Mouse (Mus musculus) MEL (cell line): ENCODE results near the gene Mov10. TPM values are rescaled to one million over a fixed set of nuclear protein-coding genes. Genes with fewer than 3 reads are reported as not detected.

Source experiments
- DNase-seq: peaks from one replicate; pipeline ENCODE4 v3.0.0; 2011; ENCODE audit warnings: low read depth, low spot score
- H3K27ac ChIP-seq: 2 replicates; pipeline ENCODE4 v1.5.1; 2012; ENCODE audit warnings: low read depth, mild to moderate bottlenecking, control low read depth, low read length, moderate library complexity; ENCODE audit not compliant: control insufficient read depth
- H3K27me3 ChIP-seq, 2 experiments: fragments of 150-350 bp in 1 of 2; sonication (generic) in 1 of 2; 2 replicates each; pipeline ENCODE4 v1.6.1; 2012; ENCODE audit warnings: low read length in 2 of 2, mild to moderate bottlenecking in 2 of 2, improper control_type of control experiment in 1 of 2, moderate library complexity in 1 of 2; ENCODE audit not compliant: insufficient read depth in 2 of 2, control insufficient read depth in 1 of 2
- H3K36me3 ChIP-seq, 2 experiments: 2 replicates each; pipeline ENCODE4 v1.6.1; 2012 to 2014; ENCODE audit warnings: low read length in 2 of 2, improper control_type of control experiment in 1 of 2, inconsistent platforms in 1 of 2, mild to moderate bottlenecking in 1 of 2; ENCODE audit not compliant: insufficient read depth in 2 of 2, control insufficient read depth in 1 of 2
- H3K4me1 ChIP-seq, 2 experiments: fragments of 150-350 bp in 1 of 2; sonication (generic) in 1 of 2; 2 replicates each; pipeline ENCODE4 v1.6.1; 2012; ENCODE audit warnings: low read length in 2 of 2, improper control_type of control experiment in 1 of 2, mild to moderate bottlenecking in 1 of 2; ENCODE audit not compliant: insufficient read depth in 2 of 2, control insufficient read depth in 1 of 2
- H3K4me3 ChIP-seq, 2 experiments: fragments of 150-350 bp in 1 of 2; sonication (generic) in 1 of 2; 2 replicates each; pipeline ENCODE4 v1.5.1; 2012; ENCODE audit warnings: low read depth in 2 of 2, low read length in 2 of 2, mild to moderate bottlenecking in 2 of 2, moderate library complexity in 2 of 2, control low read depth in 1 of 2, improper control_type of control experiment in 1 of 2; ENCODE audit not compliant: control insufficient read depth in 1 of 2, insufficient read depth in 1 of 2
- H3K79me2 ChIP-seq: 2 replicates; pipeline ENCODE4 v1.6.1; 2012; ENCODE audit warnings: mild to moderate bottlenecking, low read length, moderate library complexity; ENCODE audit not compliant: control insufficient read depth, poor library complexity, insufficient read depth
- H3K9ac ChIP-seq: 2 replicates; pipeline ENCODE4 v1.6.1; 2012; ENCODE audit warnings: low read depth, mild to moderate bottlenecking, control low read depth, low read length, moderate library complexity; ENCODE audit not compliant: control insufficient read depth, poor library complexity, severe bottlenecking
- H3K9me3 ChIP-seq: fragments of 150-350 bp; sonication (generic); replicated peaks from 2 replicates; pipeline ENCODE4 v1.6.1; 2012; ENCODE audit warnings: mild to moderate bottlenecking, low read length, improper control_type of control experiment, moderate library complexity; ENCODE audit not compliant: insufficient read depth
- BHLHE40 ChIP-seq: IDR thresholded peaks from 2 replicates; pipeline ENCODE4 v1.6.1; 2012; ENCODE audit warnings: low read depth, mild to moderate bottlenecking, inconsistent platforms, low read length, improper control_type of control experiment, borderline replicate concordance
- CHD1 ChIP-seq: IDR thresholded peaks from 2 replicates; pipeline ENCODE4 v1.6.1; 2012; ENCODE audit warnings: low read depth, mild to moderate bottlenecking, inconsistent platforms, low read length, improper control_type of control experiment
- CHD2 ChIP-seq: IDR thresholded peaks from 2 replicates; pipeline ENCODE4 v1.6.1; 2011; ENCODE audit warnings: low read length, improper control_type of control experiment
- CTCF ChIP-seq, 3 experiments: IDR thresholded peaks in 2 of 3; conservative IDR thresholded peaks in 1 of 3; 2 replicates each; pipeline ENCODE4 v1.5.1; 2011 to 2012; ENCODE audit warnings: low read length in 3 of 3, low read depth in 2 of 3, mild to moderate bottlenecking in 2 of 3, improper control_type of control experiment in 1 of 3, inconsistent platforms in 1 of 3, mixed read lengths in 1 of 3, moderate library complexity in 1 of 3; ENCODE audit not compliant: control insufficient read depth in 1 of 3, insufficient read depth in 1 of 3, poor library complexity in 1 of 3, severe bottlenecking in 1 of 3
- E2F4 ChIP-seq: IDR thresholded peaks from 2 replicates; pipeline ENCODE4 v1.6.1; 2011; ENCODE audit warnings: low read depth, low read length, improper control_type of control experiment, borderline replicate concordance
- ELF1 ChIP-seq: IDR thresholded peaks from 2 replicates; pipeline ENCODE4 v1.6.1; 2014; ENCODE audit warnings: low read depth, mild to moderate bottlenecking, inconsistent platforms, low read length, improper control_type of control experiment, moderate library complexity
- EP300 ChIP-seq, 2 experiments: IDR thresholded peaks; 2 replicates each; pipeline ENCODE4 v1.6.1; 2011; ENCODE audit warnings: improper control_type of control experiment in 2 of 2, low read length in 2 of 2, low read depth in 1 of 2, mild to moderate bottlenecking in 1 of 2
- ETS1 ChIP-seq: IDR thresholded peaks from 2 replicates; pipeline ENCODE4 v1.6.1; 2012; ENCODE audit warnings: low read depth, mild to moderate bottlenecking, inconsistent platforms, low read length, improper control_type of control experiment, moderate library complexity
- HCFC1 ChIP-seq: IDR thresholded peaks from 2 replicates; pipeline ENCODE4 v1.6.1; 2012; ENCODE audit warnings: low read depth, mild to moderate bottlenecking, inconsistent platforms, low read length, improper control_type of control experiment, moderate library complexity
- JUND ChIP-seq: IDR thresholded peaks from 2 replicates; pipeline ENCODE4 v1.6.1; 2011; ENCODE audit warnings: low read depth, mild to moderate bottlenecking, improper control_type of control experiment, low read length
- MEF2A ChIP-seq: IDR thresholded peaks from 2 replicates; pipeline ENCODE4 v1.6.1; 2014; ENCODE audit warnings: low read depth, mild to moderate bottlenecking, inconsistent platforms, low read length, improper control_type of control experiment; ENCODE audit not compliant: poor library complexity, insufficient replicate concordance, severe bottlenecking; ENCODE audit errors: extremely low read depth
- MYC ChIP-seq: IDR thresholded peaks from 2 replicates; pipeline ENCODE4 v1.6.1; 2011; ENCODE audit warnings: low read depth, mild to moderate bottlenecking, low read length, improper control_type of control experiment, moderate library complexity
- NRF1 ChIP-seq: IDR thresholded peaks from 2 replicates; pipeline ENCODE4 v1.6.1; 2014; ENCODE audit warnings: low read depth, mild to moderate bottlenecking, inconsistent platforms, low read length, improper control_type of control experiment, moderate library complexity; ENCODE audit not compliant: poor library complexity, insufficient read depth, severe bottlenecking
- POLR2AphosphoS2 ChIP-seq: IDR thresholded peaks from 2 replicates; pipeline ENCODE4 v1.6.1; 2011; ENCODE audit warnings: low read length, improper control_type of control experiment
- RCOR1 ChIP-seq: IDR thresholded peaks from 2 replicates; pipeline ENCODE4 v1.6.1; 2012; ENCODE audit warnings: low read depth, mild to moderate bottlenecking, inconsistent platforms, low read length, improper control_type of control experiment
- TAL1 ChIP-seq: IDR thresholded peaks from 2 replicates; pipeline ENCODE4 v1.6.1; 2012; ENCODE audit warnings: mild to moderate bottlenecking, inconsistent platforms, low read length, moderate library complexity, mixed read lengths
- TCF12 ChIP-seq: IDR thresholded peaks from 2 replicates; pipeline ENCODE4 v1.6.1; 2014; ENCODE audit warnings: low read depth, mild to moderate bottlenecking, inconsistent platforms, low read length, improper control_type of control experiment, moderate library complexity
- UBTF ChIP-seq: IDR thresholded peaks from 2 replicates; pipeline ENCODE4 v1.6.1; 2012; ENCODE audit warnings: low read depth, mild to moderate bottlenecking, inconsistent platforms, low read length, improper control_type of control experiment, moderate library complexity, borderline replicate concordance; ENCODE audit not compliant: insufficient read depth
- ZKSCAN1 ChIP-seq: IDR thresholded peaks from 2 replicates; pipeline ENCODE4 v1.6.1; 2012; ENCODE audit warnings: low read depth, mild to moderate bottlenecking, inconsistent platforms, low read length, improper control_type of control experiment, moderate library complexity
- ZMIZ1 ChIP-seq: IDR thresholded peaks from 2 replicates; pipeline ENCODE4 v1.6.1; 2012; ENCODE audit warnings: low read depth, mild to moderate bottlenecking, inconsistent platforms, low read length, improper control_type of control experiment, moderate library complexity
- ZNF384 ChIP-seq: IDR thresholded peaks from 2 replicates; pipeline ENCODE4 v1.6.1; 2012; ENCODE audit warnings: low read depth, mild to moderate bottlenecking, inconsistent platforms, low read length, improper control_type of control experiment
- polyA plus RNA-seq, 2 experiments: library from polyadenylated mRNA; stranded (reverse) in 1 of 2; unstranded in 1 of 2; fragments of >175 nt in 1 of 2; fragments of >200 nt in 1 of 2; gene quantifications; 2 replicates each; pipeline versions ENCODE4 v1.2.1 to v1.2.4; 2012; ENCODE audit warnings: low replicate concordance in 2 of 2, low read depth in 1 of 2; ENCODE audit not compliant: insufficient read length in 2 of 2, insufficient read depth in 1 of 2, missing spikeins in 1 of 2
- total RNA-seq: library from RNA; depleted of rRNA; stranded (reverse); fragments of 300-350 nt; gene quantifications from 2 replicates; pipeline ENCODE4 v1.2.3, GENCODE M21; 2012

The Mov10 gene
- total and polyA plus RNA-seq, 3 experiments = 7.1 to 32.5 TPM; not detected in 1

DNA sequence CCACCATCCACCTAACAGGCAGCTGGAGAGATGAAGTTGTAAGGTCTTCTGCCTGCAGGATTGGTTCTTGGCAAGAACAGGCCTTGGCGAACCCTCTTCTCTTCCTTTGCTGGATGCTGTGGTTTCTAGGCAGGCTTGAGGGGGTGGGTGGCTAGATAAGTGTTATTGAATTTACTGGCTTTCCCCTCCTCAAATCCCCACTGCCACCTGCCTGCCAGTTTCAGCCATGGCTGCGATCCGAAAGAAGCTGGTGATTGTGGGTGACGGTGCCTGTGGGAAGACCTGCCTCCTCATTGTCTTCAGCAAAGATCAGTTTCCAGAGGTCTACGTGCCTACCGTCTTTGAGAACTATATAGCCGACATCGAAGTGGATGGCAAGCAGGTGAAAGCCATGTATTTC lies 26.7 kb downstream of the Mov10 start:
- TF ChIP-seq ZKSCAN1 (no peak), BHLHE40 (no peak), CTCF (IDR thresholded peaks at IDR 0.05 in 2 of 3, conservative IDR thresholded peaks at IDR 0.05 in 1 of 3; ENCODE audit: control insufficient read depth in 1 of 3, insufficient read depth in 1 of 3, low read depth in 2 of 3, low read length in 3 of 3, poor library complexity in 1 of 3, severe bottlenecking in 1 of 3) (no peak), CHD1 (no peak), EP300 (IDR thresholded peaks at IDR 0.05; ENCODE audit: low read depth in 1 of 2, low read length in 2 of 2) (no peak), NRF1 (no peak), MEF2A (no peak), RCOR1 (no peak), TCF12 (no peak), ETS1 (no peak), TAL1 (no peak), POLR2AphosphoS2 (no peak), ZMIZ1 (no peak), ELF1 (no peak), JUND (no peak), CHD2 (no peak), UBTF (no peak), ZNF384 (no peak), HCFC1 (no peak), E2F4 (no peak)
- no peak overlapping the region for H3K27ac ChIP-seq
- H3K27me3 ChIP-seq = no peaks in the 10 kb centered on the region
- DNase-seq = no peak
- no peaks in the 10 kb centered on the region for H3K9me3 ChIP-seq
- no peak overlapping the region for H3K9ac ChIP-seq
- H3K4me3 ChIP-seq = no peak overlapping the region
- no peaks in the 10 kb centered on the region for H3K79me2 ChIP-seq
- H3K4me1 ChIP-seq = peaks cover 12 to 14% of the 10 kb centered on the region in 2 experiments
- peaks cover 0 to 20% of the 10 kb centered on the region in 2 experiments; a peak in 3 of 4 replicates for H3K36me3 ChIP-seq

GRCm38 (mm10) chr3:104791017-104791416 lies 27.3 kb downstream of the Mov10 start:
- Histone ChIP-seq H3K36me3 (peaks cover 0 to 20% of the 10 kb centered on the region in 2 experiments; a peak in 3 of 4 replicates), H3K27ac (no peak overlapping the region), H3K4me1 (peaks cover 12 to 14% of the 10 kb centered on the region in 2 experiments), H3K4me3 (no peak overlapping the region), H3K9ac (no peak overlapping the region), H3K27me3 (no peaks in the 10 kb centered on the region), H3K9me3 (no peaks in the 10 kb centered on the region), H3K79me2 (no peaks in the 10 kb centered on the region)
- TF ChIP-seq CHD1 = no peak
- no peak for TF ChIP-seq MYC
- DNase-seq = no peak
